Mouse (Mus musculus): ENCODE measurements around the gene Gm10803.
"Not testable (repeated sequence)": the region's sequence is repeated elsewhere in the genome, so short reads cannot be mapped to it uniquely, and the experiment has no call there.

Gene Gm10803

DNA sequence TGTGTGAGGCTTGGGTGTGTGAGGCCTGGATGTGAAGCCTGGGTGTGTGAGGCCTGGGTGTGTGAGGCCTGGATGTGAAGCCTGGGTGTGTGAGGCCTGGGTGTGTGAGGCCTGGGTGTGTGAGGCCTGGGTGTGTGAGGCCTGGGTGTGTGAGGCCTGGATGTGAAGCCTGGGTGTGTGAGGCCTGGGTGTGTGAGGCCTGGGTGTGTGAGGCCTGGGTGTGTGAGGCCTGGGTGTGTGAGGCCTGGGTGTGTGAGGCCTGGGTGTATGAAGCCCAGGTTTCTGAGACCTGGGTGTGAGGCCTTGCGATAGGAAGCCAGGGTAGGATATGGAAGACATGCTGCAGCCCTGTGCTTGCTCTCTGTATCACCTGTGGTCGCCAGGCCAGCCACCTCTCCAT is at the start of gene Gm10803:
Gene Gm10803, plus strand, starts transcription at position 301 of the 400 bp plus-strand sequence.
- DNase-seq (ENCODE audit: low read depth, low spot score): not testable (repeated sequence)

DNA sequence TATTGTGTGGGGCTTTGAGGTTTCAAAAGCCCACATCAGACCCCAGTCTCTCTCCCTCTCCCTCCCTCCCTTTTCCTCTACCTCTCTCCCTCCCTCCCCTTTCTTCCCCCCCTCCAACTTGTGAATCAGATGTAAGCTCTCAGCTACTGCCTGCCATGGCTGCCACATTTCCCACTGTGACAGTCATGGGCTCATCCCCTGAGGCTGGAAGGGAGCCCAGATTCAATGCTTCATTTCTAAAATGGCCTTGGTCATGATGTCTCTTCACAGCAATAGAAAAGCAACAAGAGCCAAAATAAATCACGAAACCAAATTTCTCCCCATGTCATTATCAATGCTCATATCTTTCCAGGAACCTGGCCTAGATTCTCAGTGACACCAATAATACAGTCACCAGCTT is 49.5 kb upstream of the Gm10803 start:
- DNase-seq (ENCODE audit: low read depth, low spot score): no peak

DNA sequence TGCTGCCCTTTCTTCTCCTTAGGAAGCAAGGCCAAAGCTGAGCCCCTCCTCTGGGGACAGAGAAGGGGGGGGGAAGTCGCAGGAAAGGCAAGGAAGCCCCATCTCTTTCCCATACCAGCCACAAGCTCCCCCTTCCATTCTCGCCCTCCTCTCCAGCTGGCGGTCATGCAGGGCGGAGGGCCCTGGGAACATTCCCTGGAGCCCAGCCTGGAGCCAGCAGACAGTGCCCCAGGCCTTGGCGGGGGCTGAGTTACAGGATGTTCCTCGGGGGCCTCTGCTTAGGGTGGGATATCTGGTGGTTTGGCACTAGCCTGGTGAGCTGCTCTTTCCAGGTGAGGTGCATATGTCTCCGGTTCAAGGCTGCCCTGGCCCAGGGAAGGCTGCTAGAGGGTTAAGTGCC is 48.2 kb upstream of the Gm10803 start:
- no peak for DNase-seq (ENCODE audit: low read depth, low spot score)

DNA sequence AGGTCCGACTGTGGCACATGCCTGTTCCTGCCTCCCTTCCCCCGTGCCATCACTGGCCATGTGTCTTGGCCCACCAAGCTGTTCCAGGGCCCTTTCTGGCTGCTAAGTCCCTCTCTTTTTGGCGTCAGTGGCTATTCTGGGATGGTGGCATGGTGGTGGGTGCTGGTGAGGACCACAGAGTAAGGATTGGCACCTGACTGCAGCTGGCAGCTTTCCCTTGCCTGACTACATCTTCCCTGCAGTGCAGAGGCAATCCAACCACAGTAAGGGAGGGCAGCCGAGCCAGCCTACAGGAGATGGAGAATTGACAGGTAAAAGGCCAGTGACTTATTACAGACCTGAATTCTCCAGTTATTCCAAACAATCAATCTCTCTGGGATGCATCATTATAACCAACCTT is 45.1 kb upstream of the Gm10803 start:
- no peak for DNase-seq (ENCODE audit: low read depth, low spot score)

DNA sequence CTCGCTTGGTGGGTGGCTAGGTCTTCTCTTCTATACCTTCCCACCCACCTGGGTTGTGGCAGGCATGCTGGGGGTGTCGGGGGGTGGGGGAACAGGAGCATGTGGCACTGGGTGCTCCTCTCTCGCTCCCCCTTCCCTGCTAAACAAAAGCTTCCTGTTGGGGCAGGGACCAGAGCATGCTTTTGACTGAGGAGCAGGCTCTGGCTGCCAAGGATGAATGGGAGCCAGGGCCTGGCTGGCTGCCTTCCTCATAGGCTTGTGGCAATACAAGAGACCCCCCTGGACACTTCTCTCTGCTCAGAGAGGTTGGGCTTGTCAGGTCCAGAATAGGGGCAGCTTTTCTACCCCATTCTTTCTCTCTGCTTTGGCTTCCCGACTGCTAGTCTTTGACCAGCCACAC is 39.3 kb upstream of the Gm10803 start:
- no peak for DNase-seq (ENCODE audit: low read depth, low spot score)

DNA sequence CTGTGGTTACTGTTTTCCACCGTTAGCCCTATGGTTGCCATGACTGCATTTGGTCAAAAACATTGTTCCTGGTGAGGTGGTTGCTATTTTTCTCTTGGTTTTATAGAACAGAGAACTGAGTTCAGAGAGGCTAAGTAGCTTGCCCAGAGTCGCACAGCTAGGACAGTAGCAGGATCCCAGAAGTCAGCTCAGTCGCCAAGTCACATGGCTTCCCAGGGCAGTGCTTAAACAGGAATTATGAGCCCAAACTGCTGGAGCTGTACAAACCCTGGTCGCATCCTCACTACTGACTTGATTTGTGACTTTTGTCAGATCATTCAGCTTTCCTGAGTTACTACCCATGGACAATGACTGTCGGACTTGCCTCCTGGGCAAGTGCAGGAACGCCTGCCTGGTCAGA is 38.8 kb upstream of the Gm10803 start:
- no peak for DNase-seq (ENCODE audit: low read depth, low spot score)

DNA sequence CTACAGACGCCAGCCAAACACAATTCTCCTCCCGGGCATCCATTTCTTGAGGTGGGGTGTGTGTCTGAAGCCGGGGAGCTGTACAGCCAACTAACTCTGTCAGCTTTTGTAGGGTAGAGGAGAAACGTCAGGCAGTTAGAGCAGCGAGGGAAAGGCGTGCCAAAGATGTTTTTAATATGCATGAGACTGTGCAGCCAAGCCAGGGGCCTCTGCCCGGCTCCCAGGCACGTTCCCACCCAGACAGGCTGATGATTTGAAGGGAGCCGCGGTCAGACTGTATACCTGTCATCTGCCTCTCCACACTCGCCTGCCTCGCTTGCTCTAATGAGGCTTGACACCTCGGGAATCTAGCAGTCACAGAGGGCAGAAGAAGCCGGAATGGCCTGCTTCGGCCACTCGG is 38.4 kb upstream of the Gm10803 start:
- DNase-seq (ENCODE audit: low read depth, low spot score): no peak

DNA sequence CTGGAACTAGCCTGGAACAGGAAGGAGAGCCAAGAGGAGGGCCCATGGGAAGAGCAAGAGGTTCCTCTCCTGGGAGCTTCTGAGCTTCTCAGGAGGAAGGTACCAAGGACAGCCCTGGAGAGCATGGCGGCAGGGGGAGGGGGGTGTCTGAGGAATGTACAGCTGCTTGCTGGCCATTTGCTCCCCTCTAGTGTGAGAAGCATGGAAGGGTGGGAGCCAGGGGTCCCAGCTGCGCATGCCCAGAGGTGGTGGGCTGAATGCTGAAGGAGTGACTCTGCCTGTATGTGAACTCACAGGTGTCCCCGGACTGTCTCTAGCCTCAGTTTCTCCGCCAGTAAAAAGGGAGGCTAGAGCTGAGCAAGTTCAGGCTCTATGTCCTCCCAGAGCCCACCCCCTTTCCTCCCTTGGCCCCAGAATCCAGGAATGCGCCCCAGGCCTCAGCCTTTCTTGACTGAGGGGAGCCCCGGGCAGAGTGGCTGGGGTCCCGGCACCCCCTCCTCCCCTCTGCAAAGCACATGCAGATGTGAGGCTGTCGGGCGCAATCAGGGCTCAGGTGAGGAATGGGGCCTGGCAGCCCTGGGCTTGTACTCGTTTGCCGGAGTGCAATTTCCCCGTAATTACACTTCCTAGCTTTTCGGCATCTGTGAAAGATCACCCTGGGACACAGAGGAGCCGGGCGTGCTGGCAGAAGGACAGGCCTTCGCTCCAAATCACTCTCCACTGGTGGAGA is 35.2 kb upstream of the Gm10803 start:
- DNase-seq (ENCODE audit: low read depth, low spot score): no peak

DNA sequence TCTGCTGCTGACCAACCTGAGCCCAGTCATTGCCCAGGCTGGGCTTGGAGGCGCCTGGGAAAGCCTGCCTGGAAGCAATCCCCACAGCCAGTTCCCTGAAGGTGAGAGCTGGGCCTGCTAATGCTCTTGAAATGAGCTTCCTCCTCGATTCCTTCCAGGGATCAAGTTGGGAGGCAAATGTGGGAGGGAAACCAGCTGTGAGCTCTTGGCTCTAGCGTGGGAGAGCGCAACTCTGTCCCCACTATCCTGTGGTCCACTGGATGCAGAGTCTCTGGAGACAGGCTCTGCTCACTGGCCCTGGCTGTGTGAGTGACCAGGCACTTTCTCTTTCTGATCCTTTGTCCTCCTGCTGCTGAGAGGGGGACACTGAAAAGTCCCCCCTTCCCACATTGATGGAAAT is 30.8 kb upstream of the Gm10803 start:
- no peak for DNase-seq (ENCODE audit: low read depth, low spot score)

DNA sequence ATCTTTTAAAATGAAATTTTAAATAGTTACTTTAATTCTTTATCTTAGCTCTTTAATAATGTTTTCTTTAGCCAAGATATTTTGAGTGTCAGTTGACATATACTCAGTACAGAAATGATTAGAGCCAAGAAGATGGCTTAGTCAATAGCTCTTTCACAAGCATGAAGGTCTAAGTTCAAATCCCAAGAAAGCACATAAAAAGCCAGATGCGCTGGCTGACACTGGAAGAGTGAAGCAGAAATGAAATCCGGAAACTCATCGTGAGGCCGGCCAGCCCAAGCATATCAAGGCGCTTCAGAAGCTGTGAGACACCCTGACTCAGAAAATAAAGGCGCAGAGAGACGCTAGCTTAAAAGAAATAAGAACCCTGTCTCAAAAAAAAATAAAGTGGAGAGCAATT is 26.5 kb upstream of the Gm10803 start:
- DNase-seq (ENCODE audit: low read depth, low spot score): no peak

DNA sequence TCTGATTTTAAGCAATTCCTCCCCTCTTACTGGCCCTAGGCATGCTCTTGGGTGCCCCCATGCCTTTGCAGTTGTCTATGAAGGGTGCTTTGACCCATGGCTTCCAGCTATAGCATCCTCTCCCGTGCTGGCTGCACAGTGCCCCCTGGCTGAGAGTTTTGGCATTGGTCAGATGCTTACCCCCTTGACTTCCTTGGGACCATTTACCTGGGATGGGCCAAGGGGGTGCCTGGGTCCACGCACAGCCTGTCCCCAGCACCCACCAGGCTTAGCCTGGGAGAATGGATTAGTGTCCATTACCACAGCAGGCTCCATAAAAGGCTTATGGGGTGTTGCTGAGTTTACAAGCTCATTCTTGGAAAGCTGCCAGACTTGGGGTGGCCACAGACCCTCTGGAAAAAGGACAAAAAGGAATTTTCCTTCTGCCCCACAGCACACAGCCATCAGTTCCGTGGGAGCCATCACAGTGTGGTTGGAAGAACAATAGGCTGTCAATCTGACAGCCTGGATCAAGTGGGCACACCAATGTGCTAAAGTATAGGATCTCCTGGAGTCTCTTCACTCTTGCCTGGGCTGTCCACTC is 22.9 kb upstream of the Gm10803 start:
- DNase-seq (ENCODE audit: low read depth, low spot score): no peak

DNA sequence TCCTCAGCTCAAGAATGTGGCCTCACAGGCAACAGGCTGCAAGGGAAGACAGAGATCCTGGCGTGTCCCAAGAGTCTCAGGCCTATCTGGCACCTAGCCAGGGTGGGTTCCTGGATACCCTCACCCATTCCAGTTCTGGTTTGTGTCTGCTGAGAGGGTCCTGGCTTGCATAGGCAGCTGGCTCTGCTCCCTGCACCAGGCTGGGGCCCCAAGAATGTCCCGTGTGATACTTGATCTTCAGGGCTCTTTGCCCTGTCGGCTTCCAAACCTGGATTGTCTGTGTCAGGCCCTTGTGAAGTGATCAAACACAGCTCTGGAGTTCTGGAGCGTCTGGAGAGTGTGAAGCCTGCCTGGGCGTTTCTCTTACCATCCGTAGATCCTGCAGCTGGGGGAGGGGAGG is 22.2 kb upstream of the Gm10803 start:
- DNase-seq (ENCODE audit: low read depth, low spot score): no peak

DNA sequence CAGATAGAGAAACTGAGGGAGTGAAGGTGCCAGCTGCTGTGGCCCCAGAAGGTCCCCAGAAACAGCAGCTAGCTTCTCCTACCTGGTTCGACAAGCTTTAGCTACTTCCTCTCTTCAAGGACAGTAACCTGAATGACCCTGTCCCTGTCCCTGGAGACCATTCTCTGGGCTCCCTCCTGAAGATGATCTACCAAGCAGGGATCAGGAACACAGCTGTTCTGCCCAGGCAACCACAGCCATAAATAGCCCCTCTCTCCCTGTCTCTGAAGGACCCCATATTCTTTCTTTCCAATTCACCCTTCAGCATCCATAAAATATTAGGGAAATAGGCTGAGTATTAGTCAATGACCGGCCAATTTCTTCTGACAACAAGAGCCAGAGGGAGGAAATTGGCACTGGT is 18.6 kb upstream of the Gm10803 start:
- DNase-seq (ENCODE audit: low read depth, low spot score): no peak

DNA sequence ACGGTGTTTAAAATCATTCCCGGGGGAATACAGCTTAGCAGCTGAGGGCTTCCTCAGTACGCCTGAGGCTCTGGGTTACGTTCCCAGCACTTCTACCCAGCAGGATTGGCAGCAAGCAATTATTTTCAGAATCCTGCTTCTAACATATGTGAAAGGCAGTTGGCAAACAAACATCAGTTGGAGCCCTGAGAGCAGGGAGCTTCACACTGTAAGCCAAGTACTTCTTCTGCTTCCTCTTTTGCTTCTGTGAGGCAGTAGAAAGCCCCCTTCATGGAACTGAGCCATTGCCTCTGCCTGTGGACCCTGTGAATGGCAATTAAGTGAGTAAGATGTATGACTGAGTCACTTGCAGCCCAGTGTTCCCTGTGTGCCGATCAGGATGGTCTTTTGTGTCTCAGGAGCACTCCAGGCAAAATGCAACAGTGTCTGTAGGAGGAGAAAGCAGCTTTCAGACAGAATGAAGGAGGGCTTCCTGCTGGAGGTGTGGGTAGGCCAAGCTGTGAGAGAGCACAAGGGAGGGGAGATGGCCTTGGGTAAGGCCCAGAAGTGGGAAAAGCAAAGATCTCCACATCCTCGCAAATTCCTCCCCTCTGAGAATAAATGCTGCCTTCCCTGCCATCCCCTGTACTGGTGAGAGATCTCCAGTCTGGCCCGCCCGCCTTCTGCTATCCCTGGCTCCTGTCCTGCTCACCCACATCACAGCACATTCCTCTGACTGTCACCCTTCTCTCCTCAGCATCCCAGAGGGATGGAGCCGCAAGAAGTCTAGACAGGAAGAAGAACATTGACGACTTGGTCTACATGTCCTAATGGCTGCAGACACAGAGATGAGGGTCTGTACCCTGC is 7.5 kb upstream of the Gm10803 start:
- DNase-seq (ENCODE audit: low read depth, low spot score): no peak

DNA sequence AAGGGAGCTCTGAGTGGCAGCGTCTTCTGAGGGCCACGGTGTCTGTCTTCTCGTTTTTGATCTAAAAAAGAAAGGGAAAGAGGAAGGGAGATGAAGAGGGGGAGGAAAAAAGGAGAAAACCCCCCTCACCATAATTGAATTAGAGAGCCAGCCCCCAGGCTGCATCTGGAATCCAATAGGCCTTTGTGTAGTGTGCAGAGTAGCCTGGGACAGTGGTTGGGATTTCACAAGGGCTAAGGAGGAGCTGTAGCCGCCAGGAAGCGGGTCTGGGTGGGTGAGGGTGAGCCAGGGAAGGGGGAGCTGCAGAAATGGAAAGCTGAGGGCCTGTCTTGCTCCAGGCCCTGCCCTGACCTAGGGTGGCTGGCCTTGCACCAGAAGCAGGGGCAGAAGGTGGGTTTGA is 6.5 kb upstream of the Gm10803 start:
- DNase-seq (ENCODE audit: low read depth, low spot score): no peak

DNA sequence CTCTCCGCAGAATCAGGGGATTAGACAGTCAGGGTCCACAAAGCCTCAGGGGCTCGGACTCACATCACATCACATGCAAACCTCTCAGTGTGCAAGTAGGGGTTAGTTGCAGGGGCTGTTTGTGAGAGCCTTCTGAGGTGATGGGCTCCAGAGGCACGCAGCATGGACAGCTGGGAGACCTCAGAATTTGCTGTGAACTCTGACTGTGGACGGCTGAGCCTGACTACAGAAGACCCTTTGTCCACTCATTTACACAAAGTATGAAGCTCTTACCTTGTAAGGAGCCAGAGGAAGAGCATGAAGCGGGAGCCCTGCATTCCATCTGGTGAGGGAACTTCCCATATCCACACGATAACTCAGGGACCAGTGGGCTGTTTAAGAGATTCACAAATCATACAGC is 5.3 kb downstream of the Gm10803 start:
- DNase-seq (ENCODE audit: low read depth, low spot score): no peak

DNA sequence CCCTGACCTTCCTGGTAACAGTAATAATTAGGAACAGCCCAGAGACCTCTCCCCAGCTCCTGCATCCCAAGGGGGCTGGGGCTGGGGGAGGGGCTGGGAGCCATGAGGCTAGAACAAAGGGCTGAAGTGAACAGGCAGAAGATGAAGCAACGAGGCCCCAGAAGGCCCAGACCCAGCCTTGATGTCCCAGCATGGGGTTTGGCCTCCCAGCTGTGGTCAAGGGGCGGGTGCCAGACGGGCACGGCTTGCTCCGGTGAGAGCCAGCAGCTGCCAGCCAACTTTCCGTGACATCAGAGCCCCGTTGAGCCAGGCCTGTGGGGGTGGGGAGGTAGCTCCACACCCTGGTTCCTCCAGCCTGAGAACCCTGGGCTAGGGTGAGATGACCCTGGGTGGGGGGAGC is 7.3 kb downstream of the Gm10803 start:
- no peak for DNase-seq (ENCODE audit: low read depth, low spot score)

DNA sequence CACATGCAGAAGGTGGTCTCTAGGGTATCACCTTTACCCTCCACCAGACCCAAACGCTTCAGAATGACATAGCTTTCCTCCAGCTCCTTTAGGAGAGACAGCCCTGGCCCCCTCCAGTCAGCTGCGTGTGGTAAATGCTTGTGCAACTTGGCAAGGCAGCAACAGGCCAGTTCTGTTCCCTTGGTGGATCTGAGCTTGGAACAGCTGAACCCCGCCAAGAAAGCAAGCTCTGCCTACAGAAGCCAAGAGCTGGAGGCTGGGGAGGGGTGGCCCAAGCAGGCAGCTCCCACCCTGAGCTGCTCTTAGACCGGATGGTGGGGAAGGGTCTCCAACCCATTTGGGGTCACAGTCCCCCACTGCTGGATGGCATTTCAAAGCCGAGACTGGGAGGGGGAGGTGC is 12.2 kb downstream of the Gm10803 start:
- no peak for DNase-seq (ENCODE audit: low read depth, low spot score)

DNA sequence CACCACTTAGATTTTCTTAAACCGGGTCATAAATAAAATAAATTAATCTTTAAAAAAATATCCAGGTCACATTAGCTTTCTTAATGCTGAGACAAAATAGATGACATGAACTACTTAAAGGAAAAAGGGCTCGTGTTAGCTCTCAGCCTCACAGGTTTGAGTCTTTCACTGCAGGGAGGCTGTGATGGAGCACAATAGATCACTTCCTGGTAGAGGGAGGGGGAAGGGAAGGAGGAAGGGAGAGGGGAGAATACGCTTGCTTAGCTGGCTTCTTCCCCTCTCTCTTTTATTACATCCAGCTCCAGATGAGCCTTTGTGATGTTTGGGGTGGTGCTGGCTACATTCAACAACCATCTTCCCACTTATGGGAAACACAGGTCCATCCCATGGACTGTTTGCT is 20.9 kb downstream of the Gm10803 start:
- DNase-seq (ENCODE audit: low read depth, low spot score): no peak

DNA sequence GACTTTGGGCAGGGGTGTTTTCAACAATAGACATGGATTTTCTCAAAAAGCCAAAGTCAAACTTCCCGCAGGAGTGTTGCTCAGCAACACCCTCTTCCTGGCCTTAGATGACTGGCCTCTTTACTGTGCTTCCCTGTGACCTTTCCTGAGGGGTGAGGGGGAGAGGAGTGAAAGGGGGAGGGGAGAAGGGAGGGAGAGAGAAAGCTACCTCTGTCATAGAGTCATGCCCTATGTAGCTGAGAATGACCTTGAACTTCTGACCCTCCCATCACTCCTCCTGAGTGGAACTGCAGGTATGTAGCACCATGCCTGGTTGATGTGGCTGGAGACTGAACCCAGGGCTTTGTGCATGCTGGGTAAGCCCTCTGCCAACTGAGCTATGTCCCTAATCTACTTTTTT is 25.5 kb downstream of the Gm10803 start:
- DNase-seq (ENCODE audit: low read depth, low spot score): no peak

DNA sequence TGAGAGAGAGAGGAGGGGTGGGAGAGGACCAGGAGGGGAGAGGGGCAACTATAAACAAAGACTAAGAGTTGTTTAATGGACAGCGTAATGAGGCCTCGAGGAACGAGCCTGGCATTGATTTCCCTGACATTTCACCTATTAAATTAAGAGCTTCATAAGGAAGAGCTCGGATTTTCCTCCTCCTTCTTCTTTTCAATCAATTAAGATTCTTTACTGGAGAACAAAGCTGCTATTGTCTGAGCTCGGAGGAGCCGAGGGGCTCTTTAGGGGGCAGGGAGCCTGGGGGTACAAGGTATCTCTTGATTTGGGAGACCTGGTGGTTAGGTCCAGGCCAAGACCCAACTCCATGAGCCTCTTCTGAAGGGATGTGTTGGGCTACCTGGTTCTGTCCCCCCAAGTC is 27.1 kb downstream of the Gm10803 start:
- DNase-seq (ENCODE audit: low read depth, low spot score): no peak

DNA sequence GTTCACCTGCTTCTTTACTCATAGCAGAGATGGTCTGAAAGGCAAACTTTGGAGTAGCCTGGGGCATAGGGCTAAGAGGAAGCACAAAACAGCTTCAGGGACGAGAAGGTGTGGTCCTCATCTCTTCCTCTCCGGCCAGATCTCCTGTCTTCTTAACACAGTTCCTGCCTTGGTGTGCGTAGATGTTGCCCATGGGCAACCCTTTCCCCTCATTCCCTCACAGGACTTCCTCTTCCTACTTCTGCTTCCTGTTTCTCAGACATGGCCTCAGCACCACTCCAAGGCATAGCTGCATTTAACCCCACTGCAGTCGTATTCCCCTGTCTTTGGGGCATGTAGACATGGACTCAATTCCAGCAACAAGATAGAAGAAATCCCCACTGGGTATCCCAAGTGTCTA is 29.5 kb downstream of the Gm10803 start:
- no peak for DNase-seq (ENCODE audit: low read depth, low spot score)

DNA sequence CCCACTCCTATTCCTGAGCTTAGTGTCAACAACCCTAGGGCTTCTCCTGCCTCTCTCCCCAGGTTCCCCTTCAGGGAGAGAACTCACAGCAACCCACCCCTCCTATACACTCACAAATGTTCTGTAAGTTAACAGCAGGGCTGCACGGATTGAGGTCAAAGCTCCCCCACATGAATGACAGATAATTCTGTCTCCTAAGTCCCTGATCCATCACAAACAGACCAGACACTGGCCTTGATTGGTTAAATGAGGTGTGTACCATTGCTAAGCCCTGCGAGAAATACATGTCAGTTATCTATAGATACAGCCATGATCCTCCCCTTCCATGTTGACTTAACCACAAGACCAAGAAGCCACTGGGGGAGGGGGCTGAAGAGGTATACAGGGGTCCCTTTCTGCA is 31.3 kb downstream of the Gm10803 start:
- DNase-seq (ENCODE audit: low read depth, low spot score): peak; percentile 6
